ENCODE assay signal across 8 mouse cellular contexts in genomic region chr9:72661895-72662661, GRCm38 (mm10). TPM values are rescaled to one million over a fixed set of nuclear protein-coding genes. Genes with fewer than 3 reads are reported as not detected.
A peak's percentile ranks its signal among the peaks of the same experiment; 100 is the strongest.
DNase-seq lines count a peak whose midpoint lies in the region; ATAC-seq lines count a peak whose summit lies in the region.

Gene Nedd4, plus strand, starts transcription at chr9:72662346.

- no peaks in the 10 kb centered on the region for H3K27me3 ChIP-seq in lung, embryonic 15.5 days

- no peaks in the 10 kb centered on the region for H3K9me3 ChIP-seq in lung, embryonic 15.5 days

- H3K27ac ChIP-seq in lung, embryonic 15.5 days, result peak within 1 kb of the TSS; percentile 100

- H3K4me2 ChIP-seq in lung, embryonic 15.5 days, result peak within 1 kb of the TSS; percentile 84

- H3K9ac ChIP-seq in lung, embryonic 15.5 days, result peak within 1 kb of the TSS; percentile 100

- peak; percentile 82 for ATAC-seq in frontal cortex, adult (ENCODE audit: low TSS enrichment)
- ATAC-seq in hematopoietic stem cell, adult 5-6 weeks (replicated peaks in 1 of 2; ENCODE audit: insufficient read depth in 1 of 2, low FRiP score in 2 of 2, low TSS enrichment in 1 of 2, low read depth in 1 of 2, poor library complexity in 2 of 2, severe bottlenecking in 2 of 2), result peak; percentile 51 to 65
- peak; percentile 92 for ATAC-seq in lung, embryonic 15.5 days (ENCODE audit: borderline replicate concordance, extremely low read depth, low FRiP score, low TSS enrichment)

- peak within 1 kb of the TSS; percentile 93 for H3K4me3 ChIP-seq in lung, embryonic 15.5 days

- H3K36me3 ChIP-seq in lung, embryonic 15.5 days, result peaks cover 21% of the 10 kb centered on the region

- WGBS in lung, embryonic 15.5 days, result 1% methylated on average over 60 of the region's 83 CpGs

- H3K4me1 ChIP-seq in lung, embryonic 15.5 days, result peaks cover 33% of the 10 kb centered on the region

- DNase-seq in MN1 (ENCODE audit: low spot score), result peak; percentile 91
- peak; percentile 93 for DNase-seq in cerebellum, adult 8-10 months
- peak; percentile 78 for DNase-seq in layer of hippocampus, adult 9-10 months (ENCODE audit: low spot score)
- DNase-seq in ovary, postnatal 10 days (ENCODE audit: low spot score), result peak; percentile 96
- DNase-seq in thymus, postnatal 0 days (ENCODE audit: low spot score), result peak; percentile 94

RNA-seq across cellular contexts. Expression of gene Nedd4, which starts in this region (rescaled TPM):
- 281 and 419 TPM in 2 replicates for total RNA-seq in hematopoietic stem cell, adult 5-6 weeks (2017)
- 660 and 677 TPM in 2 replicates for polyA plus RNA-seq in lung, embryonic 15.5 days (2015; fragmentation: Nextera tagmentation; extraction: Ambion mirVana)
- polyA plus RNA-seq in thymus, postnatal 0 days (2015; fragmentation: Nextera tagmentation; extraction: Ambion mirVana), result 159 and 162 TPM in 2 replicates

Comparison
In these comparisons a context has a peak if more than half of its experiments do, and no peak if none do; other contexts are left out.
1. Peak in every context shown above with its lines: DNase-seq, ATAC-seq, H3K4me3 ChIP-seq and H3K27ac ChIP-seq.